Mouse (Mus musculus) heart, embryonic 12.5 days (tissue): ENCODE measurements around the gene Olfml2b. TPM values are rescaled to one million over a fixed set of nuclear protein-coding genes. Genes with fewer than 3 reads are reported as not detected.
A peak's percentile ranks its signal among the peaks of the same experiment; 100 is the strongest.

Experiments
- ATAC-seq: fragments of 200-750 bp; cut with Nextera tagmentation; 2 replicates; pipeline ENCODE4 v1.8.0; 2017; ENCODE audit warnings: moderate TSS enrichment, moderate library complexity; ENCODE audit not compliant: insufficient number of reproducible peaks, low FRiP score
- H3K27ac ChIP-seq: fragments of 300-500 bp; sonication (generic); 2 replicates; pipeline ENCODE4 v1.5.1; 2016; ENCODE audit warnings: mild to moderate bottlenecking, moderate library complexity; ENCODE audit not compliant: poor library complexity, severe bottlenecking
- H3K27me3 ChIP-seq: fragments of 300-500 bp; sonication (generic); replicated peaks from 2 replicates; pipeline ENCODE4 v1.6.1; 2016; ENCODE audit warnings: mild to moderate bottlenecking, moderate library complexity
- H3K36me3 ChIP-seq: fragments of 300-500 bp; sonication (generic); 2 replicates; pipeline ENCODE4 v1.6.1; 2016; ENCODE audit warnings: mild to moderate bottlenecking, moderate library complexity
- H3K4me1 ChIP-seq: fragments of 300-500 bp; sonication (generic); replicated peaks from 2 replicates; pipeline ENCODE4 v1.6.1; 2016; ENCODE audit warnings: mild to moderate bottlenecking
- H3K4me2 ChIP-seq: fragments of 300-500 bp; sonication (generic); 2 replicates; pipeline ENCODE4 v1.6.1; 2016; ENCODE audit warnings: mild to moderate bottlenecking, moderate library complexity
- H3K4me3 ChIP-seq: fragments of 300-500 bp; sonication (generic); 2 replicates; pipeline ENCODE4 v1.5.1; 2016; ENCODE audit warnings: mild to moderate bottlenecking
- H3K9ac ChIP-seq: fragments of 300-500 bp; sonication (generic); 2 replicates; pipeline ENCODE4 v1.6.1; 2016; ENCODE audit warnings: mild to moderate bottlenecking, moderate library complexity
- H3K9me3 ChIP-seq: fragments of 300-500 bp; sonication (generic); replicated peaks from 2 replicates; pipeline ENCODE4 v1.6.1; 2016; ENCODE audit warnings: mild to moderate bottlenecking, moderate library complexity
- WGBS: fragments of 180-500 bp; shearing (Covaris S2); methylation state at CpG from one replicate; pipeline ENCODE4 v1.1.7; 2016; 5-methylcytosine and 5-hydroxymethylcytosine counted together
- polyA plus RNA-seq: library from polyadenylated mRNA; unstranded; fragments of >200 nt; fragmentation: Nextera tagmentation; extraction: Ambion mirVana; gene quantifications from 2 replicates; pipeline ENCODE4 v1.2.1, GENCODE M21; 2016

Gene Olfml2b
- polyA plus RNA-seq = 45.9 and 48.3 TPM in 2 replicates

- peak; percentile 91 for ATAC-seq
- H3K36me3 ChIP-seq = peaks cover 12% of the 10 kb centered on the region
- peak within 1 kb of the TSS; percentile 57 for H3K4me3 ChIP-seq
- no peaks in the 10 kb centered on the region for H3K9me3 ChIP-seq
- H3K27me3 ChIP-seq = no peaks in the 10 kb centered on the region
- peak within 1 kb of the TSS; percentile 78 for H3K9ac ChIP-seq
- peak within 1 kb of the TSS; percentile 78 for H3K27ac ChIP-seq
- peaks cover 40% of the 10 kb centered on the region for H3K4me1 ChIP-seq
- 12% methylated on average over 51 of the region's 51 CpGs for WGBS
- H3K4me2 ChIP-seq = peak within 1 kb of the TSS; percentile 72
Observed at GRCm38 (mm10) chr1:170644255-170645205, at the start of gene Olfml2b. Olfml2b (plus strand) TSS chr1:170644532.

GRCm38 (mm10) chr1:170594575-170594974 lies 49.8 kb upstream of the Olfml2b start:
- WGBS = 91% methylated on average over 7 of the region's 7 CpGs
- Histone ChIP-seq H3K36me3 (no peaks in the 10 kb centered on the region), H3K27ac (no peak overlapping the region), H3K4me2 (no peak overlapping the region), H3K9me3 (peaks cover 8% of the 10 kb centered on the region), H3K4me1 (no peaks in the 10 kb centered on the region), H3K4me3 (no peak overlapping the region), H3K9ac (no peak overlapping the region), H3K27me3 (no peaks in the 10 kb centered on the region)
- no peak for ATAC-seq

DNA sequence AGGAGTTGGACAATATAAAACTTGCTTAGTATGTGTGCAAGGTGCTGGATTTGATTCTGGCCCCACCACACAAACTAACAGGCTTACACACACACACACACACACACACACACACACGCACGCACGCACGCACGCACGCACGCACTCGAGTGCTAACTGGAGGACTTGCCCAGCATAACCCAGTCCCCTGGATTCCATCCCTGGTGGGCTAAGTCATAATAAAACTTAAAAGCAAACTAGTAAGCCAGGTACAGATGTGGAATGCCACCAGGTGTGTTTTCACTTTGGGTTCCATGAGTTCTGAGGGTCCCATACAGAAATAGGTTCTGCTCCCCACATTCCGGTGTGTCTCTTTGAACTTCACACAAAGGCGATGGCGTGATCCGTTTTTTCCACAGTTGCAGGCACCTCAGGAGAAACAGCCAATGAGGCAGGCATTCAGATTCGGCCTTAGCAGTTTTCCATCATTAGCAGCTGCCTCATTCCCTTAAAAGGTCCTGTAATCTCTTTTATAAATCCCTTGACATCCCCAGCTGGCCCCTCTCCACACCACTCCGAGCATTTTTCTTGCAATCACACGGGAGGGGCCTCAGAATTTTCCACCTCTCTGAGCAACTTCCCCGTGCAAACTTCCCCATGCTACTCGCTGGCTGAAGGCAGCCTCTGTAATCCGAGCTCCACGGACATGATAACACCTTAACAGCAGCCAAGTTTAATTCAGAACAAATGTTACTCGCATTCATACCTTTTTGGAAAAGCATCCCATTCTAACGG lies 38.9 kb upstream of the Olfml2b start:
- Histone ChIP-seq H3K9ac (no peak overlapping the region), H3K27me3 (no peaks in the 10 kb centered on the region), H3K9me3 (no peaks in the 10 kb centered on the region), H3K4me3 (no peak overlapping the region), H3K36me3 (no peaks in the 10 kb centered on the region), H3K27ac (peak overlapping the region; percentile 84), H3K4me1 (peaks cover 28% of the 10 kb centered on the region), H3K4me2 (0 out of 2 replicates have a peak overlapping the region, but pooled peaks have one; percentile 21)
- WGBS = 35% methylated on average over 21 of the region's 21 CpGs
- no peak for ATAC-seq

DNA sequence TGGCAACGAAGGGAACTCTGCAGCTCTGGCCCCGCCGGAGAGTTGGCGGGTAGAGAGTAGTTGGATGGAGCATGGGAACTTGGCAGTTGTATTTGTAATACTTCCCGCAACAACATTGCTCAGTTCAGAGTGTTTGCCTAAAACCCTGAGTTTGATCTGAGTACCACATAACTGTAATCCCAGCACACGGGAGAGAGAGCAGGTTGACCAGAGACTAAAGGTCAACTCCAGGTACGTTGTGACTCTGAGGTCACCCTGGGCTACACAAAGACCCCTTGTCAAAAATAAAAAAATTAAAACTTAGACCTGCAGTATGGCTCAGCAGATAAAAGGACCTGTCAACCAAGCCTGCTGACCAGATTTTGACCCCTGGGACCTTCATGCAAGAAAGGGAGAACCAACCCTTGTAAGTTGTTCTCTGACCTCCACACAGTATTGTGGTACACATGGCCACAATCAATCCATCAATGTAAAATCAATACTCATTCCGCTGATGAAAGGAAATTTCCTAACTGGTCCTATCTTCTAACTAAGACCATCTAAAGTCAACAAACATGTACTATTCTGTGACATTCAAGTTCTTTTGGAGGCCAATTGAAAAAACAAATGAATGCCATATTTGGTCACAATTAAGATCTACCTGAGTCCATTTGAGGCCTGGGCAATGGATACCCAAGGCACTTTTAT lies 37.0 kb upstream of the Olfml2b start:
- H3K4me3 ChIP-seq = no peak overlapping the region
- H3K36me3 ChIP-seq = no peaks in the 10 kb centered on the region
- peaks cover 35% of the 10 kb centered on the region for H3K4me1 ChIP-seq
- no peaks in the 10 kb centered on the region for H3K9me3 ChIP-seq
- no peak overlapping the region for H3K9ac ChIP-seq
- no peaks in the 10 kb centered on the region for H3K27me3 ChIP-seq
- H3K4me2 ChIP-seq = no peak overlapping the region
- no peak for ATAC-seq
- no peak overlapping the region for H3K27ac ChIP-seq
- WGBS = 88% methylated on average over 8 of the region's 8 CpGs

DNA sequence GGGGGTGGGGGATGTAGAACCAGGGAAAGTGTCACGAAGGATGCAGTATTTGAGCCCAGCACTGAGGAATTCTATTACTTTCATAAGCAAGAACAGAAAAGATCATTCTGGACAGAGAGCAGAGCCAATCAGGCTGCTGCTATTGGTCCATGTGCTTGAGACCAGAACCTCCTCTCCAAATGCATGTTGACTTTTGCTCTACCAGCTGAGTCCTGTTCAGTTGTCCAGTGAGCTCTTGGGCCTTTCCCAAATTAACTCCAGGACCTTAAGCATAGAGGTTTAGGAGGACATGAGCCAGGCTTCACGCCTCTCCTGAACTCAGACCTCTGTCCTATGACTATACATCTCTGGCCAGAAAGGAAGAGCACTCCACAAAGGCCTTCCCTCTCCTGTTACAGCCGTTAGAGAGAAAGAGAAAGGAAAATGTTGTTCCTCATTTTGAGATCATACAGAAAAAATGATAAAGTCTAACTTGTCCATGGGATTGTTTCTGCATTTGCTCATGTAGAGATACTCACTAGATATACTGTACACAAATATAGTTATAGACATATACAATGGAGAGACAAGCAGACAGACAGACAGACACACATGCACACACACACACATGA lies 35.8 kb upstream of the Olfml2b start:
- Histone ChIP-seq H3K4me2 (no peak overlapping the region), H3K9me3 (no peaks in the 10 kb centered on the region), H3K36me3 (no peaks in the 10 kb centered on the region), H3K27ac (no peak overlapping the region), H3K4me1 (peaks cover 31% of the 10 kb centered on the region), H3K9ac (no peak overlapping the region), H3K4me3 (no peak overlapping the region), H3K27me3 (no peaks in the 10 kb centered on the region)
- no peak for ATAC-seq
- 83% methylated on average over 3 of the region's 3 CpGs for WGBS

GRCm38 (mm10) chr1:170609872-170610271 lies 34.5 kb upstream of the Olfml2b start:
- H3K27ac ChIP-seq = peak overlapping the region; percentile 69
- H3K9me3 ChIP-seq = no peaks in the 10 kb centered on the region
- H3K4me2 ChIP-seq = no peak overlapping the region
- no peak overlapping the region for H3K4me3 ChIP-seq
- no peaks in the 10 kb centered on the region for H3K27me3 ChIP-seq
- 53% methylated on average over 7 of the region's 7 CpGs for WGBS
- H3K4me1 ChIP-seq = peaks cover 29% of the 10 kb centered on the region
- H3K9ac ChIP-seq = no peak overlapping the region
- no peaks in the 10 kb centered on the region for H3K36me3 ChIP-seq
- peak; percentile 44; the same call in 1 of the 2 replicates for ATAC-seq

DNA sequence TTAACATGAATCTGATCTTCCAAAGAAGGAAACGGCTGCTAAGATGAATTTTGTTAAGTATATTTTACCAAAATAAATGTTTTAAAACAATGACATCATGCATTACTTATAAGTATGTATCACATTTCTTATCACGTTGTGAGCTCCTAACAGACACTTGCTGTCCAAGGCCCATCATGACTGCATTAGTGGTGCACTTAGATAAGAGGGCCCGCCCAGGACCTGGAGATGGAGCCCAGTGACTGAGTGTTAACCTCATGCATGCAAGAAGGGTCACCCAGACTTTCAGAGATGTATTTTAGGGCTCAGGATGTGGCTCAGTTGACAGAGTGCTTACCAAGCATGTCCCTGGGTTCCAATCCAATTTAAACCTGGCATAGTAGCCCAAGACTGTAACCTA lies 34.0 kb upstream of the Olfml2b start:
- ATAC-seq = peak; percentile 82; the same call in 1 of the 2 replicates
- 55% methylated on average over 3 of the region's 3 CpGs for WGBS
- Histone ChIP-seq H3K9me3 (no peaks in the 10 kb centered on the region), H3K27ac (peak overlapping the region; percentile 69; the same call in 1 of the 2 replicates), H3K27me3 (no peaks in the 10 kb centered on the region), H3K36me3 (no peaks in the 10 kb centered on the region), H3K4me3 (no peak overlapping the region), H3K9ac (no peak overlapping the region), H3K4me1 (peaks cover 24% of the 10 kb centered on the region), H3K4me2 (no peak overlapping the region)

GRCm38 (mm10) chr1:170610695-170611094 lies 33.6 kb upstream of the Olfml2b start:
- no peak overlapping the region for H3K27ac ChIP-seq
- H3K36me3 ChIP-seq = no peaks in the 10 kb centered on the region
- WGBS = 91% methylated on average over 3 of the region's 3 CpGs
- H3K4me1 ChIP-seq = peaks cover 20% of the 10 kb centered on the region
- H3K4me2 ChIP-seq = no peak overlapping the region
- no peaks in the 10 kb centered on the region for H3K9me3 ChIP-seq
- ATAC-seq = no peak
- H3K4me3 ChIP-seq = no peak overlapping the region
- no peaks in the 10 kb centered on the region for H3K27me3 ChIP-seq
- H3K9ac ChIP-seq = no peak overlapping the region

DNA sequence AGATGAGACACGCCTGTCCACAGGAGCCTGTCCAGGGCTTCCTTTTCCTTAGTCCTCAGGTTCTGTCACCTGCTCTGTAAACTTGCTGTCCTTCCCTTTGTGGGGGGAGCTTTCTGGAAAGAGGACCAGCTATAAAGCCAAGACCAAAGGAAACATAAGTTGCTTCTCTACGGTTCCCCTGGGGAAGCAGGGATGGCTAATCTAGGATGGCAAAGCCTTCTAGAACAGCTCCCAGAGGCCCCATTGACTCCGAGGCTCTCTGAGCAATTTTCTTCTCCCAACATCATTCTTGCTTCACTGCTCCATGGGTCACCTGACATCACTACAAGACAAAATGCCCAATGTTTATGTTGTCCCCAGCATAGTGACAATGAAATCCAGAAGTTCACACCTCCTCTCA lies 32.7 kb upstream of the Olfml2b start:
- 87% methylated on average over 3 of the region's 3 CpGs for WGBS
- Histone ChIP-seq H3K27me3 (no peaks in the 10 kb centered on the region), H3K9me3 (no peaks in the 10 kb centered on the region), H3K4me2 (no peak overlapping the region), H3K4me1 (peaks cover 17% of the 10 kb centered on the region), H3K4me3 (no peak overlapping the region), H3K36me3 (no peaks in the 10 kb centered on the region), H3K9ac (no peak overlapping the region), H3K27ac (no peak overlapping the region)
- no peak for ATAC-seq

DNA sequence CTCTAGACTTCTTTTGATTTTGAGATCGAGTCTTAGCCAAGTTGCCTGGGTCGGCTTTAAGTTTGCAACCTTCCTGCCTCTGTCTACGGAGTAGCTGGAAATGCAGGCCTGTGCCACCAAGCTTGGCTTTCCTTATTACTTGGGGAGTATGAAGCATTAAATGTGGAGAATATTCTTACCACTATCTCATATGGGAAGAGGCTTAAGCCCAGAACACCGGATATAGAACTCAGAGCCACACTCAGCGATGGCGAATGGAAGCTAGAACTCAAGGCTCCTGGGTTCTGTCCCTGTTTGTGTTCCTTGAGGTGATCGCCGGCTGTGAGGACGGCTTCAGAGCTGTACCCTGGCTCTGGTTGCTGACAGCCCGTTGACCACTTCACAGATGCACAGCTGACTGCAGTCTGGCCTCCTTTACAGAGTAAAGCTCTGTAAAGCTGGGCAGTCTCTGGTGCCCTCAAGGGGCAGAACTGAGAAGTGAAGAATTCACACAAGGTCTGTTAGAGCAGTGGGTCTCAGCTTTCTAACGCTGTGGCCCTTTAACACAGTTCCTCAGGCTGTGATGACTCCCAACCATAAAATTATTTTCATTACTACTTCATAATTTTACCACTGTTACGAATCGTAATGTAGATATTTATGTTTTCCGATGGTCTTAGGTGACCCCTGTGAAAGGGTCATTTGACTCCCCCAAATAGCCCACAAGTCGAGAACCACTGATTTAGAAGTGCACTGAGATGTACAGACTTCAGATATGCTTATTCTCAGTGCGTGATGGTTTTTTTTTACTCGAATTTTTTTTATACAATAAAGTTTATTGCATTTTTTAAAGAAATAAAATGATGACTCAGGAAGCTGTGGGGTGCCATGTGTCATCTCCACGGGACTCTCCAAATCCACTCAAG lies 31.1 kb upstream of the Olfml2b start:
- no peak overlapping the region for H3K4me3 ChIP-seq
- H3K27me3 ChIP-seq = no peaks in the 10 kb centered on the region
- H3K9me3 ChIP-seq = no peaks in the 10 kb centered on the region
- H3K9ac ChIP-seq = no peak overlapping the region
- ATAC-seq = peak; percentile 58; the same call in 1 of the 2 replicates
- no peak overlapping the region for H3K4me2 ChIP-seq
- 57% methylated on average over 18 of the region's 18 CpGs for whole genome bisulfite sequencing
- no peaks in the 10 kb centered on the region for H3K36me3 ChIP-seq
- H3K4me1 ChIP-seq = peaks cover 17% of the 10 kb centered on the region
- no peak overlapping the region for H3K27ac ChIP-seq
